Mouse (Mus musculus) cortical plate, adult 2 months (tissue): ENCODE results near the gene Otoa.

Experiments
- CTCF ChIP-seq: fragments of 200-500 bp; IDR thresholded peaks from 2 replicates; pipeline ENCODE4 v1.5.1; 2011; ENCODE audit warnings: mild to moderate bottlenecking, control low read depth, low read length; ENCODE audit not compliant: insufficient read depth; ENCODE audit errors: extremely low read depth
- POLR2A ChIP-seq: fragments of 200-500 bp; IDR thresholded peaks from 2 replicates; pipeline ENCODE4 v1.6.1; 2011; ENCODE audit warnings: mild to moderate bottlenecking, low read length, control low read depth; ENCODE audit not compliant: insufficient read depth; ENCODE audit errors: extremely low read depth

DNA sequence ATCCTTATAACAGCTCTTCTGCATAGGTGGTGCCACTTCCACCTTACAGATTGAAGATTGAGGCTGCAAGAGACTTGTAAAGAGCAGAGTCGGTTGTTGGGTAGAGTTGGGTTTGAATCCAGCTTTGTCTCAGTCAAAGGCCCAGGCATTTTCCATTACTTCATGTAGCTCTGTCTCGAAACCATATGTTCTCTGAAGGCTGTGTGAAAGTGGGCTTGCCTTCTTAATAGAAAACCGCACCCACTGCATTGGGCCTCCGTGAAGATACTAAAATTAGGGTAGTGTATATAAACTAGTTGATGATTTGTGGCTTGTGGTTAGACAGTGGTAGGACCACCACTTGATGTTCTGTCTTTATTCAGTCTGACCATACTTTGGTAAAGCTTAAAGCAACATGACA lies 40.9 kb upstream of the Otoa start:
- TF ChIP-seq CTCF (no peak), POLR2A (no peak)
